Mouse (Mus musculus) CD8-positive naive resting alpha-beta T cell, adult 2 months (primary cell): ENCODE measurements at regions not wholly inside any gene's neighbourhood (a gene's known extent, or its start where the extent isn't known, plus 50 kb on each side); places are given as distances from the start of the nearest gene placed in this dataset.

Source experiments
- DNase-seq, 2 experiments: peaks; one replicate each; pipeline ENCODE4 v3.0.0; 2022; ENCODE audit warnings: low read depth in 2 of 2, low spot score in 2 of 2

- DNase-seq = no peak
These were observed 81.1 kb upstream of the Arid1b start for GRCm38 (mm10) chr17:4913001-4913400.

GRCm38 (mm10) chr17:4919866-4920495 lies 74.2 kb upstream of the Arid1b start:
- no peak for DNase-seq

- DNase-seq = no peak
These were observed 73.0 kb upstream of the Arid1b start for GRCm38 (mm10) chr17:4921121-4921520.

- no peak for DNase-seq
These were observed 65.5 kb upstream of the Arid1b start for GRCm38 (mm10) chr17:4928631-4929030.

GRCm38 (mm10) chr17:4935268-4935667 lies 58.9 kb upstream of the Arid1b start:
- no peak for DNase-seq

GRCm38 (mm10) chr17:4940589-4940988 lies 53.5 kb upstream of the Arid1b start:
- no peak for DNase-seq

GRCm38 (mm10) chr17:4941286-4941800 lies 52.8 kb upstream of the Arid1b start:
- DNase-seq = no peak

GRCm38 (mm10) chr17:4942868-4943267 lies 51.3 kb upstream of the Arid1b start:
- no peak for DNase-seq
